Mouse (Mus musculus) heart, adult 2 months (tissue): ENCODE results near the gene Oma1. TPM values are rescaled to one million over a fixed set of nuclear protein-coding genes. Genes with fewer than 3 reads are reported as not detected.

ENCODE experiments used
- DNase-seq, 2 experiments: peaks; one replicate each; pipeline ENCODE4 v3.0.0; 2021
- H3K27ac ChIP-seq: fragments of 200-600 bp; 2 replicates; pipeline ENCODE4 v1.8.1; 2022
- H3K27me3 ChIP-seq: fragments of 200-500 bp; 2 replicates; pipeline ENCODE4 v1.6.1; 2012; ENCODE audit warnings: mild to moderate bottlenecking, low read length, inconsistent platforms, mixed read lengths; ENCODE audit not compliant: control insufficient read depth, insufficient read depth
- H3K36me3 ChIP-seq: fragments of 200-500 bp; 2 replicates; pipeline ENCODE4 v1.6.1; 2012; ENCODE audit warnings: low read length, inconsistent platforms; ENCODE audit not compliant: control insufficient read depth, insufficient read depth
- H3K4me1 ChIP-seq: fragments of 200-500 bp; 2 replicates; pipeline ENCODE4 v1.6.1; 2011; ENCODE audit warnings: low read length; ENCODE audit not compliant: control insufficient read depth, insufficient read depth
- H3K4me3 ChIP-seq: fragments of 200-600 bp; 2 replicates; pipeline ENCODE4 v1.8.1; 2022
- H3K79me2 ChIP-seq: fragments of 200-500 bp; replicated peaks from 2 replicates; pipeline ENCODE4 v1.6.1; 2012; ENCODE audit warnings: mild to moderate bottlenecking, inconsistent platforms, low read length, moderate library complexity, mixed read lengths; ENCODE audit not compliant: control insufficient read depth, insufficient read depth
- H3K9ac ChIP-seq: fragments of 200-500 bp; 2 replicates; pipeline ENCODE4 v1.6.1; 2012; ENCODE audit warnings: low read depth, mild to moderate bottlenecking, control low read depth, inconsistent platforms, low read length, mixed read lengths
- CTCF ChIP-seq: fragments of 200-600 bp; IDR thresholded peaks from 2 replicates; pipeline ENCODE4 v1.8.1; 2022; ENCODE audit warnings: antibody characterized with exemption, mild to moderate bottlenecking, moderate library complexity
- EP300 ChIP-seq: fragments of 200-500 bp; IDR thresholded peaks from 2 replicates; pipeline ENCODE4 v1.6.1; 2011; ENCODE audit warnings: low read depth, low read length, control low read depth; ENCODE audit not compliant: insufficient read depth
- POLR2A ChIP-seq: fragments of 200-500 bp; IDR thresholded peaks from 2 replicates; pipeline ENCODE4 v1.6.1; 2011; ENCODE audit warnings: mild to moderate bottlenecking, low read depth, low read length, control low read depth; ENCODE audit not compliant: insufficient read depth
- WGBS: fragments of 180-500 bp; shearing (Covaris S2); methylation state at CpG from one replicate; pipeline ENCODE4 v1.1.7; 2018; 5-methylcytosine and 5-hydroxymethylcytosine counted together
- intact Hi-C: fragments of 180-260 bp; cut with DNase I; formaldehyde crosslinking; loops from one replicate; pipeline ENCODE4 v1.15.1; 2025
- polyA plus RNA-seq: library from polyadenylated mRNA; depleted of rRNA; stranded (reverse); fragments of >200 nt; gene quantifications from 2 replicates; pipeline ENCODE4 v1.2.3, GENCODE M21; 2012
- total RNA-seq, 2 experiments: library from RNA; stranded (reverse); gene quantifications; 2 replicates each; pipeline ENCODE4 v1.2.3; 2021

Gene Oma1
- total and polyA plus RNA-seq, 3 experiments, result 20.4 to 40.1 (median 33.0) TPM

DNA sequence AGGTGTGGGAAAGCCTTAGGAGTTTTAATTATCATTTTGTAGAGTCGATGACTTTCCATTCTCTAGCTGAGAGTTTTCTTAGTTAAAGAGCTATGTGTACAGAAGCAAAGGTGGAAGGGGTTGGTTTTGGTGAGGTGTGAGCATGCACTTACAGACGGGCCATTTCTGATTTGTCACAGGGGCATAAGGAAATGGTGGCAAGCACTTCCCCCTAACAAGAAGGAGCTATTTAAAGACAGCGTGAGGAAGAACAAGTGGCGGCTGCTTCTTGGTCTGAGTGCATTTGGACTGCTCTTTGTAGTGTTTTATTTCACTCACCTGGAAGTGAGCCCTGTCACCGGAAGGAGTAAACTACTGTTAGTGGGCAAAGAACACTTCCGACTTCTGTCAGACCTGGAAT lies 7.8 kb downstream of the Oma1 start:
- Histone ChIP-seq H3K9ac (no peak overlapping the region), H3K27me3 (no peaks in the 10 kb centered on the region), H3K27ac (no peak overlapping the region), H3K4me1 (no peaks in the 10 kb centered on the region), H3K4me3 (no peak overlapping the region), H3K36me3 (peaks cover 5% of the 10 kb centered on the region; the same call in 1 of the 2 replicates), H3K79me2 (no peaks in the 10 kb centered on the region)
- WGBS, result 58% methylated on average over 6 of the region's 6 CpGs
- intact Hi-C loops, result no loop called here
- no peak for DNase-seq
- TF ChIP-seq EP300 (no peak), POLR2A (no peak), CTCF (no peak)

GRCm38 (mm10) chr4:103324688-103325451 lies 11.3 kb downstream of the Oma1 start:
- Histone ChIP-seq H3K79me2 (no peaks in the 10 kb centered on the region), H3K4me1 (no peaks in the 10 kb centered on the region), H3K36me3 (peaks cover 5% of the 10 kb centered on the region), H3K27ac (no peak overlapping the region), H3K4me3 (no peak overlapping the region), H3K27me3 (no peaks in the 10 kb centered on the region), H3K9ac (no peak overlapping the region)
- intact Hi-C loops, result no loop called here
- no peak for DNase-seq
- TF ChIP-seq CTCF (no peak), POLR2A (no peak), EP300 (no peak)
- 81% methylated on average over 17 of the region's 17 CpGs for WGBS

DNA sequence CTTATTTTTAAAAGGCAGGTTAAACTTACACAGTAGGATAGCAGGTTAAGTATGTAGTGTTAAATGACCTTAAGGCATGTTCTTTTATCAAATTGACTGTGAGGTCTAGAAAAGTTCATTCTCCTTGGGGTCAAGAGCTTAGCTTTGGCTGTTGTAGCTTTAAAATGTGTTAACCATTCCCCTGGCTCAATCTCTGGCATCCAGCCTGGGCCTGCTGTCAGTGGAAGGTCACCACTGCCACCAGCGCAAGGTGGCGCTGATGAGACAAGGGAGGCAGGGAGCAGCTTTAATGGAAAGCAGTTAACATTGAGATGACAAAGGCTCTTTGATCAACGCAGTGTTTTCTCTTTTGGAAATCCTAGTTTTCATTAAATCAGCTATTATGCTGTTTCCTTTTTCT lies 13.4 kb downstream of the Oma1 start:
- TF ChIP-seq EP300 (no peak), CTCF (peak; percentile 78)
- no peaks in the 10 kb centered on the region for H3K27me3 ChIP-seq
- DNase-seq, result peak; percentile 56 to 74
- H3K36me3 ChIP-seq, result peaks cover 4% of the 10 kb centered on the region
- no peaks in the 10 kb centered on the region for H3K79me2 ChIP-seq
- intact Hi-C loops, result no loop called here
- no peaks in the 10 kb centered on the region for H3K4me1 ChIP-seq
- H3K9ac ChIP-seq, result no peak overlapping the region
- no peak overlapping the region for H3K27ac ChIP-seq
- 51% methylated on average over 3 of the region's 3 CpGs for WGBS
- no peak overlapping the region for H3K4me3 ChIP-seq

- H3K36me3 ChIP-seq, result peaks cover 1% of the 10 kb centered on the region
- H3K4me3 ChIP-seq, result no peak overlapping the region
- no peaks in the 10 kb centered on the region for H3K27me3 ChIP-seq
- intact Hi-C loops, result no loop called here
- no peak overlapping the region for H3K27ac ChIP-seq
- H3K4me1 ChIP-seq, result no peaks in the 10 kb centered on the region
- H3K9ac ChIP-seq, result no peak overlapping the region
- WGBS, result 69% methylated on average over 6 of the region's 6 CpGs
- no peak for DNase-seq
- TF ChIP-seq POLR2A, result no peak
- TF ChIP-seq EP300, result no peak
- TF ChIP-seq CTCF, result no peak
- no peaks in the 10 kb centered on the region for H3K79me2 ChIP-seq
Measured at GRCm38 (mm10) chr4:103329348-103329747, 15.7 kb downstream of the Oma1 start.

- intact Hi-C loops, result no loop called here
- no peak overlapping the region for H3K9ac ChIP-seq
- no peak overlapping the region for H3K4me3 ChIP-seq
- WGBS, result 85% methylated on average over 5 of the region's 5 CpGs
- H3K27ac ChIP-seq, result no peak overlapping the region
- H3K4me1 ChIP-seq, result no peaks in the 10 kb centered on the region
- DNase-seq, result no peak
- no peaks in the 10 kb centered on the region for H3K79me2 ChIP-seq
- no peaks in the 10 kb centered on the region for H3K27me3 ChIP-seq
- H3K36me3 ChIP-seq, result peaks cover 1% of the 10 kb centered on the region; the same call in 1 of the 2 replicates
- TF ChIP-seq EP300 (no peak), CTCF (no peak), POLR2A (no peak)
Measured at GRCm38 (mm10) chr4:103335134-103335533, 21.5 kb downstream of the Oma1 start.

- Histone ChIP-seq H3K27ac (no peak overlapping the region), H3K27me3 (no peaks in the 10 kb centered on the region), H3K4me3 (no peak overlapping the region), H3K4me1 (no peaks in the 10 kb centered on the region), H3K36me3 (no peaks in the 10 kb centered on the region), H3K9ac (no peak overlapping the region), H3K79me2 (no peaks in the 10 kb centered on the region)
- intact Hi-C loops, result loop anchor here (10.0 kb wide), 1 partner anchor 196 kb away; no protein-coding TSS in a partner anchor
- peak in 1 of 2 experiments; percentile 23 for DNase-seq
- TF ChIP-seq POLR2A, result no peak
- no peak for TF ChIP-seq CTCF
- TF ChIP-seq EP300, result no peak
- 35% methylated on average over 1 of the region's 1 CpGs for WGBS
Measured at GRCm38 (mm10) chr4:103340726-103341125, 27.1 kb downstream of the Oma1 start.
